Mouse (Mus musculus): ENCODE data around the gene Prss46.

Prss46 gene

GRCm38 (mm10) chr9:110901204-110901603 is 56.9 kb downstream of the Prss46 start:
- DNase-seq: no peak

- no peak for DNase-seq
Observed at GRCm38 (mm10) chr9:110902271-110902670, 58.0 kb downstream of the Prss46 start.
